Mouse (Mus musculus) liver, embryonic 14.5 days (tissue): ENCODE results near the gene Triap1. TPM values are rescaled to one million over a fixed set of nuclear protein-coding genes. Genes with fewer than 3 reads are reported as not detected.
A peak's percentile ranks its signal among the peaks of the same experiment; 100 is the strongest.

ENCODE experiments used
- ATAC-seq: fragments of 200-750 bp; cut with Nextera tagmentation; 2 replicates; pipeline ENCODE4 v1.8.0; 2017; ENCODE audit warnings: moderate number of reproducible peaks, mild to moderate bottlenecking, moderate library complexity; ENCODE audit not compliant: insufficient read depth
- DNase-seq, 3 experiments: peaks; one replicate each; pipeline ENCODE4 v3.0.0-alpha.2; 2012 to 2013; ENCODE audit warnings: low read depth in 3 of 3, low spot score in 3 of 3
- H3K27ac ChIP-seq: fragments of 300-500 bp; sonication (generic); 2 replicates; pipeline ENCODE4 v1.5.1; 2014; ENCODE audit warnings: moderate library complexity, mild to moderate bottlenecking, control low read depth, inconsistent platforms
- H3K27me3 ChIP-seq: fragments of 300-500 bp; sonication (generic); 2 replicates; pipeline ENCODE4 v1.6.1; 2014; ENCODE audit warnings: mild to moderate bottlenecking, low read length, moderate library complexity; ENCODE audit not compliant: control insufficient read depth, insufficient read depth
- H3K36me3 ChIP-seq: fragments of 300-500 bp; sonication (generic); replicated peaks from 2 replicates; pipeline ENCODE4 v1.6.1; 2014; ENCODE audit warnings: low read depth; ENCODE audit not compliant: control insufficient read depth, insufficient read depth
- H3K4me1 ChIP-seq, 2 experiments: fragments of 200-500 bp in 1 of 2; fragments of 300-500 bp in 1 of 2; sonication (generic) in 1 of 2; replicated peaks; 2 replicates each; pipeline ENCODE4 v1.6.1; 2012 to 2014; ENCODE audit warnings: antibody characterized with exemption in 1 of 2, inconsistent platforms in 1 of 2, low read length in 1 of 2; ENCODE audit not compliant: control insufficient read depth in 2 of 2, insufficient read depth in 2 of 2
- H3K4me2 ChIP-seq: fragments of 300-500 bp; sonication (generic); 2 replicates; pipeline ENCODE4 v1.6.1; 2014; ENCODE audit warnings: low read depth, mild to moderate bottlenecking, control low read depth, moderate library complexity
- H3K4me3 ChIP-seq, 2 experiments: fragments of 200-500 bp in 1 of 2; fragments of 300-500 bp in 1 of 2; sonication (generic) in 1 of 2; 2 replicates each; pipeline ENCODE4 v1.5.1; 2012 to 2014; ENCODE audit warnings: low read depth in 2 of 2, low read length in 2 of 2, mild to moderate bottlenecking in 2 of 2, control low read depth in 1 of 2, inconsistent platforms in 1 of 2, moderate library complexity in 1 of 2; ENCODE audit not compliant: insufficient read depth in 1 of 2
- H3K9ac ChIP-seq: fragments of 300-500 bp; sonication (generic); replicated peaks from 2 replicates; pipeline ENCODE4 v1.6.1; 2014; ENCODE audit warnings: mild to moderate bottlenecking, control low read depth, moderate library complexity
- H3K9me3 ChIP-seq: fragments of 300-500 bp; sonication (generic); 2 replicates; pipeline ENCODE4 v1.6.1; 2016; ENCODE audit warnings: low read length, mixed read lengths; ENCODE audit not compliant: control insufficient read depth
- CTCF ChIP-seq: IDR thresholded peaks from 2 replicates; pipeline ENCODE4 v1.5.1; 2016; ENCODE audit warnings: antibody characterized with exemption, low read depth, control low read depth
- EP300 ChIP-seq: IDR thresholded peaks from 2 replicates; pipeline ENCODE4 v1.6.1; 2016; ENCODE audit warnings: antibody characterized with exemption, low read depth
- WGBS: fragments of 180-500 bp; shearing (Covaris S2); extraction: QIAGEN DNeasy Blood & Tissue Kit; methylation state at CpG from one replicate; pipeline ENCODE4 v1.1.7; 2014; ENCODE audit not compliant: insufficient replicate concordance; 5-methylcytosine and 5-hydroxymethylcytosine counted together
- polyA plus RNA-seq, 2 experiments: library from polyadenylated mRNA; depleted of rRNA in 1 of 2; stranded (reverse) in 1 of 2; unstranded in 1 of 2; fragments of >200 nt; fragmentation: Nextera tagmentation in 1 of 2; extraction: Ambion mirVana in 1 of 2; gene quantifications; 2 replicates each; pipeline versions ENCODE4 v1.2.1 to v1.2.3; 2012 to 2014

Triap1 gene
- polyA plus RNA-seq, 2 experiments = 15.4 to 28.9 TPM

- H3K4me1 ChIP-seq = peaks cover 24 to 33% of the 10 kb centered on the region in 2 experiments
- peak in 1 of 3 experiments; percentile 50 for DNase-seq
- peak overlapping the region; percentile 31 for H3K9ac ChIP-seq
- TF ChIP-seq EP300 (no peak), CTCF (no peak)
- H3K27ac ChIP-seq = peak overlapping the region; percentile 62
- H3K4me2 ChIP-seq = peak overlapping the region; percentile 62
- 34% methylated on average over 10 of the region's 10 CpGs for WGBS
- 0 out of 4 replicates have a peak overlapping the region, but pooled peaks have one; percentile 2 to 5 for H3K4me3 ChIP-seq
- peak; percentile 83 for ATAC-seq
- no peaks in the 10 kb centered on the region for H3K27me3 ChIP-seq
- no peaks in the 10 kb centered on the region for H3K36me3 ChIP-seq
- H3K9me3 ChIP-seq = no peaks in the 10 kb centered on the region
Observed at GRCm38 (mm10) chr5:115312816-115313667, 28.0 kb upstream of the Triap1 start.

- peak overlapping the region; percentile 31 for H3K9ac ChIP-seq
- ATAC-seq = no peak
- WGBS = 22% methylated on average over 5 of the region's 5 CpGs
Observed at GRCm38 (mm10) chr5:115313668-115313943, 27.4 kb upstream of the Triap1 start.

GRCm38 (mm10) chr5:115316968-115317644, 23.9 kb upstream of the Triap1 start:
- no peak for ATAC-seq

More at GRCm38 (mm10) chr5:115313668-115313943, 27.4 kb upstream of the Triap1 start:
- Histone ChIP-seq H3K27me3 (no peaks in the 10 kb centered on the region), H3K9me3 (no peaks in the 10 kb centered on the region), H3K4me3 (no peak overlapping the region), H3K27ac (peak overlapping the region; percentile 62), H3K36me3 (no peaks in the 10 kb centered on the region), H3K4me2 (peak overlapping the region; percentile 62), H3K4me1 (peaks cover 24 to 36% of the 10 kb centered on the region in 2 experiments)
- no peak for DNase-seq
- TF ChIP-seq CTCF (no peak), EP300 (no peak)

GRCm38 (mm10) chr5:115317645-115318328, 23.2 kb upstream of the Triap1 start:
- H3K9me3 ChIP-seq = no peaks in the 10 kb centered on the region
- H3K27ac ChIP-seq = no peak overlapping the region
- no peak for ATAC-seq
- H3K4me2 ChIP-seq = no peak overlapping the region
- no peaks in the 10 kb centered on the region for H3K27me3 ChIP-seq
- no peak overlapping the region for H3K4me3 ChIP-seq
- DNase-seq = no peak
- 12% methylated on average over 10 of the region's 10 CpGs for WGBS
- H3K9ac ChIP-seq = no peak overlapping the region
- TF ChIP-seq EP300 = no peak
- no peak for TF ChIP-seq CTCF
- H3K36me3 ChIP-seq = no peaks in the 10 kb centered on the region
- H3K4me1 ChIP-seq = peaks cover 20 to 37% of the 10 kb centered on the region in 2 experiments

More at GRCm38 (mm10) chr5:115316968-115317644, 23.9 kb upstream of the Triap1 start:
- H3K4me1 ChIP-seq = peaks cover 27 to 43% of the 10 kb centered on the region in 2 experiments
- no peaks in the 10 kb centered on the region for H3K27me3 ChIP-seq
- H3K9ac ChIP-seq = no peak overlapping the region
- no peak overlapping the region for H3K4me2 ChIP-seq
- no peak for TF ChIP-seq EP300
- TF ChIP-seq CTCF = no peak
- H3K4me3 ChIP-seq = no peak overlapping the region
- H3K27ac ChIP-seq = no peak overlapping the region
- DNase-seq = no peak
- H3K36me3 ChIP-seq = no peaks in the 10 kb centered on the region
- WGBS = 29% methylated on average over 14 of the region's 14 CpGs
- H3K9me3 ChIP-seq = no peaks in the 10 kb centered on the region
